Mouse (Mus musculus) intestine, embryonic 14.5 days (tissue): ENCODE results near the gene Cacna1e. TPM values are rescaled to one million over a fixed set of nuclear protein-coding genes. Genes with fewer than 3 reads are reported as not detected.

Source experiments
- ATAC-seq: fragments of 200-750 bp; cut with Nextera tagmentation; replicated peaks from 2 replicates; pipeline ENCODE4 v1.8.0; 2017; ENCODE audit warnings: low read depth, moderate number of reproducible peaks, moderate TSS enrichment, moderate library complexity; ENCODE audit not compliant: low FRiP score, low TSS enrichment
- DNase-seq: peaks from one replicate; pipeline ENCODE4 v3.0.0-alpha.2; 2018; ENCODE audit warnings: low spot score
- H3K27ac ChIP-seq: fragments of 300-500 bp; sonication (generic); 2 replicates; pipeline ENCODE4 v1.5.1; 2014; ENCODE audit warnings: low read depth, mild to moderate bottlenecking, control low read depth
- H3K27me3 ChIP-seq: fragments of 300-500 bp; sonication (generic); replicated peaks from 2 replicates; pipeline ENCODE4 v1.6.1; 2014; ENCODE audit warnings: low read length, control low read depth; ENCODE audit not compliant: control insufficient read depth, insufficient read depth
- H3K36me3 ChIP-seq: fragments of 300-500 bp; sonication (generic); 2 replicates; pipeline ENCODE4 v1.6.1; 2014; ENCODE audit warnings: low read length, control low read depth; ENCODE audit not compliant: control insufficient read depth, insufficient read depth
- H3K4me1 ChIP-seq: fragments of 300-500 bp; sonication (generic); replicated peaks from 2 replicates; pipeline ENCODE4 v1.6.1; 2014; ENCODE audit warnings: low read length, control low read depth, mixed read lengths; ENCODE audit not compliant: control insufficient read depth, insufficient read depth
- H3K4me2 ChIP-seq: fragments of 300-500 bp; sonication (generic); 2 replicates; pipeline ENCODE4 v1.6.1; 2014; ENCODE audit warnings: low read length
- H3K4me3 ChIP-seq: fragments of 300-500 bp; sonication (generic); 2 replicates; pipeline ENCODE4 v1.5.1; 2014; ENCODE audit warnings: low read depth, low read length, control low read depth, mixed read lengths
- H3K9ac ChIP-seq: fragments of 300-500 bp; sonication (generic); 2 replicates; pipeline ENCODE4 v1.6.1; 2014; ENCODE audit warnings: mild to moderate bottlenecking, low read length
- H3K9me3 ChIP-seq: fragments of 300-500 bp; sonication (generic); 2 replicates; pipeline ENCODE4 v1.6.1; 2016; ENCODE audit warnings: low read length, control low read depth; ENCODE audit not compliant: control insufficient read depth
- WGBS: fragments of 180-500 bp; shearing (Covaris S2); extraction: QIAGEN DNeasy Blood & Tissue Kit; methylation state at CpG from one replicate; pipeline ENCODE4 v1.1.7; 2014; 5-methylcytosine and 5-hydroxymethylcytosine counted together
- polyA plus RNA-seq: library from polyadenylated mRNA; unstranded; fragments of >200 nt; fragmentation: Nextera tagmentation; extraction: Ambion mirVana; gene quantifications from 2 replicates; pipeline ENCODE4 v1.2.1, GENCODE M21; 2014

Gene Cacna1e
- polyA plus RNA-seq, 1 experiment from 2014 or later: 2.0 TPM

GRCm38 (mm10) chr1:154830051-154830450, 54.2 kb downstream of the Cacna1e start:
- Histone ChIP-seq H3K4me3 (no peak overlapping the region), H3K4me2 (no peak overlapping the region), H3K9me3 (no peaks in the 10 kb centered on the region), H3K36me3 (no peaks in the 10 kb centered on the region), H3K27ac (no peak overlapping the region), H3K27me3 (no peaks in the 10 kb centered on the region), H3K9ac (no peak overlapping the region), H3K4me1 (0 out of 2 replicates have a peak, but pooled peaks cover 3% of the 10 kb centered on the region)
- ATAC-seq: no peak
- no peak for DNase-seq
- 70% methylated on average over 6 of the region's 6 CpGs for WGBS

GRCm38 (mm10) chr1:154823098-154823497, 61.2 kb downstream of the Cacna1e start:
- DNase-seq (no peak), ATAC-seq (no peak)
- H3K4me3 ChIP-seq: no peak overlapping the region
- H3K9me3 ChIP-seq: no peaks in the 10 kb centered on the region
- WGBS: 69% methylated on average over 3 of the region's 3 CpGs
- H3K27ac ChIP-seq: no peak overlapping the region
- no peaks in the 10 kb centered on the region for H3K4me1 ChIP-seq
- no peak overlapping the region for H3K4me2 ChIP-seq
- no peaks in the 10 kb centered on the region for H3K27me3 ChIP-seq
- no peaks in the 10 kb centered on the region for H3K36me3 ChIP-seq
- no peak overlapping the region for H3K9ac ChIP-seq

DNA sequence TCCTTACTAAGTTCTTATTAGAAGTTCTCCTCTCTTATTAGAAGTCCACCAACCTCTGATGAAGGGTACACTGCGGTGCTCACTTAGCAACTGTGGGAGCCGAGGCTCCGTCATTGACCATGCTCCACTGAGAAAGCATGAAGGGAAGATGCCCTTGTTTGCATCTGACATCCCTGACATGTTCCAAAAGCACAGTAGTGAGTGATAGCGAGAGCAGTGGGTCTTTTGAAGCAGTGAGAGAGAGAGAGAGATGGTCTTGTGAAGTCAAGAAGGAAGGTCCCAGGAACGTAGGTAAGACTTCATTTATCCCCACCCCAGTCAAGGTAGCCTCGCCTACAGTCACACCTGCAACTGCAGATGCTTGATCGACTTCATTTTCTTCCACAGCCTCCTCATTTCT, 63.9 kb downstream of the Cacna1e start:
- Histone ChIP-seq H3K27me3 (no peaks in the 10 kb centered on the region), H3K4me3 (no peak overlapping the region), H3K36me3 (no peaks in the 10 kb centered on the region), H3K4me2 (no peak overlapping the region), H3K9ac (no peak overlapping the region), H3K9me3 (no peaks in the 10 kb centered on the region), H3K4me1 (no peaks in the 10 kb centered on the region), H3K27ac (no peak overlapping the region)
- ATAC-seq (no peak), DNase-seq (no peak)
- 90% methylated on average over 7 of the region's 7 CpGs for WGBS

GRCm38 (mm10) chr1:154819960-154820359, 64.3 kb downstream of the Cacna1e start:
- DNase-seq: no peak
- Histone ChIP-seq H3K27ac (no peak overlapping the region), H3K9ac (no peak overlapping the region), H3K36me3 (no peaks in the 10 kb centered on the region), H3K4me3 (no peak overlapping the region), H3K4me2 (no peak overlapping the region), H3K4me1 (no peaks in the 10 kb centered on the region), H3K9me3 (no peaks in the 10 kb centered on the region), H3K27me3 (no peaks in the 10 kb centered on the region)
- WGBS: 78% methylated on average over 2 of the region's 2 CpGs
- no peak for ATAC-seq

- WGBS: 27% methylated on average over 1 of the region's 1 CpGs
- H3K27ac ChIP-seq: no peak overlapping the region
- H3K27me3 ChIP-seq: no peaks in the 10 kb centered on the region
- H3K4me2 ChIP-seq: no peak overlapping the region
- no peaks in the 10 kb centered on the region for H3K36me3 ChIP-seq
- no peak overlapping the region for H3K9ac ChIP-seq
- H3K4me1 ChIP-seq: no peaks in the 10 kb centered on the region
- ATAC-seq: no peak
- no peak for DNase-seq
- H3K9me3 ChIP-seq: no peaks in the 10 kb centered on the region
- no peak overlapping the region for H3K4me3 ChIP-seq
Measured at GRCm38 (mm10) chr1:154818742-154819141, 65.6 kb downstream of the Cacna1e start.

DNA sequence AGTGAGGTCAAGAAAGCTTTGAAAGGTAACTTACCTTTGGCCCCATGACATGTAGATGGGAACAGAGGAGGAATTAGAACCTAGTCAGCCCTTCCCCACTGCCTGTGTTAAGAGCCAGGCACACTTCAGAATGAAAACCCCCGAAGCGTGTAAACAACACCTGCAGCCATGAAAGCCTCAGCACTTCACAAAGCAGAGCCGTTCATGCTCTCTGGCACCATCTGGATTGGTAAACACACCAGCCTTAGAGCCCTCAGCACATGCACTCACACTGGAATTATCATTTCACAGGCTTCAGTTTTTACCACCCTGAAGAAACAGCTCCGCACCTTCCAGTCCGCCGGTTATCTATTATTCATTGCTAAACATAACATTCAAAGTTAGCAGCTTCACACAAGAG, 67.5 kb downstream of the Cacna1e start:
- ATAC-seq (no peak), DNase-seq (no peak)
- no peaks in the 10 kb centered on the region for H3K9me3 ChIP-seq
- H3K4me1 ChIP-seq: no peaks in the 10 kb centered on the region
- no peaks in the 10 kb centered on the region for H3K36me3 ChIP-seq
- H3K4me2 ChIP-seq: no peak overlapping the region
- no peak overlapping the region for H3K4me3 ChIP-seq
- 36% methylated on average over 6 of the region's 6 CpGs for WGBS
- H3K9ac ChIP-seq: no peak overlapping the region
- H3K27ac ChIP-seq: no peak overlapping the region
- no peaks in the 10 kb centered on the region for H3K27me3 ChIP-seq

DNA sequence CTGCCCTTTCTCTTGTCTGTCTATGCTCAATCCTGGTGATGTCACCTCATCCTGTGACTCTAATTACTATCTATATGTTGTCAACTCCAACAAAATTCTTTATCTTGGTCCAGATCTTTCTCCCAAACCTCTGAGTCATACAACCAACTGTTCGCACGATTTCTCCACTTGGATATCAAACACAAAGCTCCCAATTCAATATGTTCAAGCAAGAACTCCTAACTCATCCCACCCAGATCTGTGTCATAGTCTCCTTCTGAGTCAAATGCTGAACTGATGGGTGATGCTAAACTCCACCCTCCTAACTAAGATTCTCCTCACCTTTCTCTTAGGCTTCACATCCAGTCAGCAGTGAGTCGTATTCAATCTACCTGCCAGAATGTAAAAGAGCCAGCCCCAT, 68.0 kb downstream of the Cacna1e start:
- H3K9me3 ChIP-seq: no peaks in the 10 kb centered on the region
- no peak overlapping the region for H3K4me2 ChIP-seq
- ATAC-seq: no peak
- H3K4me1 ChIP-seq: no peaks in the 10 kb centered on the region
- WGBS: 92% methylated on average over 3 of the region's 3 CpGs
- H3K36me3 ChIP-seq: no peaks in the 10 kb centered on the region
- no peaks in the 10 kb centered on the region for H3K27me3 ChIP-seq
- no peak overlapping the region for H3K9ac ChIP-seq
- H3K4me3 ChIP-seq: no peak overlapping the region
- DNase-seq: no peak
- H3K27ac ChIP-seq: no peak overlapping the region

DNA sequence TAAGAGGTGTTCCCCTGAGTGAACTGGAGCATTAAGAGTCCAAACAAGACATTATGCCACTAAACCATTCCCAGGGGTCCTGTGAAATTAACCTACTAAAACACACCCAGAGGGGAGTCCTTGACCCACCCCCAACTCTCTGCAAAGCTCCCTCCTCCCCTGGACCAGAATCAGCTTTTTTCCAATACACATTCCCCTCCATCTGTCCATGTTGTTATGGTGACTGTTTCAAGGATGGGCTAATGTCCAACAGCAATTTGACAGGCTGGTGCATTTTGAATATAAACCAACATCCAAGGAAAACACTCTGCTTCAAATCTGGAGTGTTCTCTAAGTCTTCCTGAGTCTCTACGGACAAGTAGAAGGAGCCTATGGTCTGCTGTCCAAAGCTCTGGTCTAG, 78.6 kb downstream of the Cacna1e start:
- DNase-seq (no peak), ATAC-seq (no peak)
- no peak overlapping the region for H3K4me2 ChIP-seq
- no peaks in the 10 kb centered on the region for H3K9me3 ChIP-seq
- no peaks in the 10 kb centered on the region for H3K27me3 ChIP-seq
- H3K27ac ChIP-seq: no peak overlapping the region
- WGBS: 88% methylated on average over 1 of the region's 1 CpGs
- no peak overlapping the region for H3K9ac ChIP-seq
- H3K4me3 ChIP-seq: no peak overlapping the region
- no peaks in the 10 kb centered on the region for H3K4me1 ChIP-seq
- H3K36me3 ChIP-seq: no peaks in the 10 kb centered on the region

- 95% methylated on average over 3 of the region's 3 CpGs for WGBS
- Histone ChIP-seq H3K27me3 (no peaks in the 10 kb centered on the region), H3K36me3 (no peaks in the 10 kb centered on the region), H3K27ac (no peak overlapping the region), H3K4me2 (no peak overlapping the region), H3K4me1 (no peaks in the 10 kb centered on the region), H3K9ac (no peak overlapping the region), H3K4me3 (no peak overlapping the region), H3K9me3 (no peaks in the 10 kb centered on the region)
- DNase-seq (no peak), ATAC-seq (no peak)
Measured at GRCm38 (mm10) chr1:154805038-154805437, 79.3 kb downstream of the Cacna1e start.
